Mouse (Mus musculus) inflammation-experienced regulatory T-cells, adult 16 weeks (primary cell): ENCODE measurements around the gene Capn7. TPM values are rescaled to one million over a fixed set of nuclear protein-coding genes. Genes with fewer than 3 reads are reported as not detected.

ENCODE experiments used
- polyA plus RNA-seq: library from polyadenylated mRNA; unstranded; fragments of 100-300 nt; shearing (Covaris generic); gene quantifications from one replicate; pipeline ENCODE4 v1.2.1, GENCODE M21; 2017

Gene Capn7
- polyA plus RNA-seq = 32.2 TPM

DNA sequence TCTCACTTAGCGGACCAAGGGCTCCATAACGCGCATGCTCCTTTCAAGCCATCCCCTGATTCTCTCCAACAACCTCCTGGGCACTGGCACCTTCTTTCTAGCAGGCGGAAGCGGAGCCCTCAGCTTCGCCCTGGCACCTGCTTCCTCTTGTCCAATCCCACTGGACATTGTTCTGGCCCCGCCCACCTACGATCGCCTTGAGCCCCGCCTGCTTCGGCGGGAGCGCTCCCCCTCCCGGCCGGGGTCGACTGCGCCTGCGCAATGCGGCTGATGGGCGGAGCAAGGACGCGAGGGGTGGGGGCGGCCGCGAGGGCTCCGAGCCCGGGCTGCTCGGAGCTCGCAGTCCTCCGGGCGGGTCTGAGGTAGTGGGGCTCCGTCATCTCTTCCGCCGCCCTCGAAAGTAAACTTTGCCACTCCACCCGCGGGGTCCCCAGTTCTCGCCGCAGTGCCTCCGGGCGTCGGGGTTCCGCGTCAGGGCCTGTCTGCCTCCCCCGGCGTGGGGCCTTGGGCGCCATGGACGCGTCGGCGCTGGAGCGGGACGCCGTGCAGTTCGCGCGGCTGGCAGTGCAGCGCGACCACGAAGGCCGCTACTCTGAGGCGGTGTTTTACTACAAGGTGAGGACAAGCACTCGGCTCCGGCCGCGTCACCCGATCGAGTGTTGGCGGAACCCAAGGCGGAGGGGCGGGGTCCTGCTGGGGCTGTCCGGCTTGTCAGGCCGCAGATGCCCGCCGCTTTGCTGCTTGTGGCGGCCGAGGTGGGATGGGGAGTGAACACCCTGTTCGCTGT is at the start of gene Capn7:
Gene Capn7, plus strand, starts transcription at position 270 of the 787 bp plus-strand sequence.

DNA sequence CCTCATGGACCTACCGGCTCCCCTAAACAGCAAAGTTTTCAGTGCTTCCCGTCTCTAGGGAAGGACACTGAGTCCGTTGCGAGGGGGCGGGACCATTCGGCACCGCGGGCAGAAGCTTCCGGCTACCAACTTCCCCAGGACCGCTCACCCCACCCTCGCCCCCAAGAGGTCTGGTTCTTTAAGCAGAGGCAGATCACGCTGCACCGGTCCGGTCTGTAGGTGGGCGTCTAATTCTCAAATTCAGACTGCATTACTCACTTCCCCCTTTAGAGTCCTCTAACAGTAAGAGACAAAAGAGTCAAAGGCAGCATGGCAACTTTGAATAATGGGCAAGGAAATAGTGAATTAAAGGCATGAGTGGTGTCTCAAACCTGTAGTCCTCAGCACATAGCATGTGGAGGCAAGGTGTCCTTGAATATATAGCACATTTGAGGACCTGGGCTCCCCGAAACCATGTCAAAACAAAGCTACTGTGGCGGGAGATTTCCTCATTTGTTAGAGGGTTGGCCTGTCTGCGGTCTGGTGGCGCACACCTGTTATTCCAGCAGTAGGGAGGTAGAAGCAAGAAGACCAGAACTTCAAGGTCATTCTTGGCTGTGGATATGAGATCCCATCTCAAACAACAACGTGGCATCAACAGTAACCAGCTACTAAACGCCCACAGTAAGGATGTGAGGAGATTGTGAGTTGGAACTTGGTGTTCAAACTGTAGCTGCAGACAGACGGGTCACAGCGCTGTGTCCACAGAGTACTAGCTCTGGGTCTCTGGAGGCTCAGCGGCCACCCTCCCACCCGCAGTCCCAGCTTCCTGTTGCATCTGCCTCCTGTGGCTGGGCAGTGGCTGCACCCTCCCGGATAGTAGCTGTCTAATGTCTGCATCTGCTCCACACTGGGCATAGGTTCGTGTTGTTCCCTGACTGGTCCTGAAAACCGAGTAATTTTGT is 12.3 kb upstream of the Capn7 start, which contains the start of gene Dnah1:
Gene Dnah1, minus strand, starts transcription at position 48 of the 944 bp plus-strand sequence.

Other genes starting within 250 kb of the Capn7 start
- gene Smim4, start 207.7 kb upstream of the Capn7 start, polyA plus RNA-seq = 60.7 TPM
- 0.45 TPM for gene Nt5dc2, start 205.6 kb upstream of the Capn7 start, polyA plus RNA-seq
- gene Stab1, start 168.0 kb upstream of the Capn7 start, polyA plus RNA-seq = 3.5 TPM
- gene Tnnc1, start 128.3 kb upstream of the Capn7 start, polyA plus RNA-seq = not detected
- 201 TPM for gene Nisch, start 119.7 kb upstream of the Capn7 start, polyA plus RNA-seq
- gene Sema3g, start 118.8 kb upstream of the Capn7 start, polyA plus RNA-seq = not detected
- 15.6 TPM for gene Phf7, start 85.3 kb upstream of the Capn7 start, polyA plus RNA-seq
- gene Bap1, start 85.2 kb upstream of the Capn7 start, polyA plus RNA-seq = 112 TPM
- not detected for gene Dnah1, start 12.7 kb upstream of the Capn7 start, polyA plus RNA-seq
- gene Sh3bp5, start 99.4 kb downstream of the Capn7 start, polyA plus RNA-seq = 40.5 TPM
- gene Eaf1, start 157.8 kb downstream of the Capn7 start, polyA plus RNA-seq = 38.0 TPM
- 77.1 TPM for gene Mettl6, start 158.4 kb downstream of the Capn7 start, polyA plus RNA-seq